Mouse (Mus musculus) WW6 (cell line): ENCODE results near the gene Lamc3.

Experiments used
- DNase-seq: peaks from one replicate; pipeline ENCODE4 v3.0.0-alpha.2; 2013; ENCODE audit warnings: low read depth, low spot score

The Lamc3 gene

GRCm38 (mm10) chr2:31974809-31975371 is 87.8 kb downstream of the Lamc3 start:
- DNase-seq = no peak

- no peak for DNase-seq
Measured at GRCm38 (mm10) chr2:31987774-31988173, 100.7 kb downstream of the Lamc3 start.

DNA sequence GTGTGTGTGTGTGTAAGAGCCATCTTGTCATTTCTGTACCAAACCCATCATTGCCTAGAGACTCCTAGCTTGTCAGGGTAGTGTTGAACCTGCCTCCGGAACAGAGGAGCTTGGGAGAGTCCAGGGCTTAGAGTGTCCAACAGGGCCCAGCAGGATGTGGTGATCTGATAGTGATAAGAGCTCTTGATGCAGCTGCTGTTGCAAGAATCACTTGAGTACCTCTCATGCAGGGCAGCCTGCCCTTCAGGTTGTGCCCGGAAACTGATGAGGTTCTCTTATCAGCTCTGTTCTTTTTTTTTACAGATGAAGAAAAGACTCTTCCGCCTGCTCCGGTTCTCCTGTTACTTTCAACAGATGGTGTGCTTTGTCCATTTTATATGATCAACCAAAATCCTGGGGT is 103.9 kb downstream of the Lamc3 start:
- DNase-seq = no peak

- no peak for DNase-seq
Measured at GRCm38 (mm10) chr2:31994896-31995295, 107.8 kb downstream of the Lamc3 start.

- DNase-seq = no peak
Measured at GRCm38 (mm10) chr2:31996060-31996459, 109.0 kb downstream of the Lamc3 start.
